Mouse (Mus musculus): ENCODE data around the gene Ppp1cc. TPM values are rescaled to one million over a fixed set of nuclear protein-coding genes. Genes with fewer than 3 reads are reported as not detected.
A peak's percentile ranks its signal among the peaks of the same experiment; 100 is the strongest.

Gene Ppp1cc
- 198 and 233 TPM in 2 replicates for polyA plus RNA-seq (2015; fragmentation: Nextera tagmentation; extraction: Ambion mirVana)

GRCm38 (mm10) chr5:122157827-122158381 is at the start of gene Ppp1cc:
Ppp1cc (plus strand) TSS chr5:122158278.
- H3K27ac ChIP-seq = peak within 1 kb of the TSS; percentile 90
- WGBS = under 1% methylated on average over 38 of the region's 54 CpGs
- peak within 1 kb of the TSS; percentile 91 for H3K4me3 ChIP-seq
- H3K9me3 ChIP-seq (replicated peaks) = no peaks in the 10 kb centered on the region
- peak within 1 kb of the TSS; percentile 92 for H3K9ac ChIP-seq
- H3K36me3 ChIP-seq = no peaks in the 10 kb centered on the region
- peak within 1 kb of the TSS; percentile 85 for H3K4me2 ChIP-seq
- no peaks in the 10 kb centered on the region for H3K27me3 ChIP-seq
- ATAC-seq (replicated peaks; ENCODE audit: insufficient number of reproducible peaks, insufficient read depth, low FRiP score, low read depth) = peak; percentile 89
- peaks cover 64% of the 10 kb centered on the region for H3K4me1 ChIP-seq (replicated peaks)

GRCm38 (mm10) chr5:122109325-122110060 is 48.6 kb upstream of the Ppp1cc start:
- Histone ChIP-seq H3K27me3 (no peaks in the 10 kb centered on the region), H3K4me2 (no peak overlapping the region), H3K4me1 (replicated peaks) (peaks cover 5% of the 10 kb centered on the region), H3K9ac (no peak overlapping the region), H3K9me3 (replicated peaks) (no peaks in the 10 kb centered on the region), H3K4me3 (no peak overlapping the region), H3K36me3 (no peaks in the 10 kb centered on the region; the same call in 1 of the 2 replicates), H3K27ac (peak overlapping the region; percentile 67)
- peak; percentile 52 for ATAC-seq (replicated peaks; ENCODE audit: insufficient number of reproducible peaks, insufficient read depth, low FRiP score, low read depth)
- WGBS = 31% methylated on average over 16 of the region's 16 CpGs

GRCm38 (mm10) chr5:122110625-122111024 is 47.5 kb upstream of the Ppp1cc start:
- Histone ChIP-seq H3K27ac (peak overlapping the region; percentile 65), H3K27me3 (no peaks in the 10 kb centered on the region)
- peak; percentile 12; the same call in 1 of the 2 replicates for ATAC-seq (replicated peaks; ENCODE audit: insufficient number of reproducible peaks, insufficient read depth, low FRiP score, low read depth)

GRCm38 (mm10) chr5:122111091-122111932 is 46.8 kb upstream of the Ppp1cc start:
- Histone ChIP-seq H3K27ac (peak overlapping the region; percentile 65), H3K9ac (peak overlapping the region; percentile 27; the same call in 1 of the 2 replicates), H3K4me2 (peak overlapping the region; percentile 37; the same call in 1 of the 2 replicates), H3K27me3 (no peaks in the 10 kb centered on the region), H3K36me3 (no peaks in the 10 kb centered on the region; the same call in 1 of the 2 replicates), H3K9me3 (replicated peaks) (no peaks in the 10 kb centered on the region), H3K4me3 (no peak overlapping the region), H3K4me1 (replicated peaks) (peaks cover 5% of the 10 kb centered on the region)
- peak; percentile 2; the same call in 1 of the 2 replicates for ATAC-seq (replicated peaks; ENCODE audit: insufficient number of reproducible peaks, insufficient read depth, low FRiP score, low read depth)
- 52% methylated on average over 26 of the region's 26 CpGs for WGBS

More at GRCm38 (mm10) chr5:122110625-122111024, 47.5 kb upstream of the Ppp1cc start:
- Histone ChIP-seq H3K4me1 (replicated peaks) (peaks cover 5% of the 10 kb centered on the region), H3K9ac (no peak overlapping the region), H3K4me3 (no peak overlapping the region), H3K36me3 (no peaks in the 10 kb centered on the region; the same call in 1 of the 2 replicates), H3K4me2 (no peak overlapping the region), H3K9me3 (replicated peaks) (no peaks in the 10 kb centered on the region)
- WGBS = 67% methylated on average over 13 of the region's 13 CpGs

- Histone ChIP-seq H3K27me3 (no peaks in the 10 kb centered on the region), H3K9me3 (replicated peaks) (no peaks in the 10 kb centered on the region), H3K27ac (peak overlapping the region; percentile 65), H3K9ac (no peak overlapping the region), H3K36me3 (no peaks in the 10 kb centered on the region), H3K4me1 (replicated peaks) (peaks cover 5% of the 10 kb centered on the region), H3K4me3 (no peak overlapping the region), H3K4me2 (0 out of 2 replicates have a peak overlapping the region, but pooled peaks have one; percentile 37)
- no peak for ATAC-seq (replicated peaks; ENCODE audit: insufficient number of reproducible peaks, insufficient read depth, low FRiP score, low read depth)
- 56% methylated on average over 4 of the region's 4 CpGs for WGBS
Measured at GRCm38 (mm10) chr5:122111933-122112248, 46.2 kb upstream of the Ppp1cc start.

- Histone ChIP-seq H3K4me3 (no peak overlapping the region), H3K9ac (no peak overlapping the region), H3K27ac (no peak overlapping the region), H3K36me3 (no peaks in the 10 kb centered on the region), H3K4me2 (no peak overlapping the region), H3K27me3 (no peaks in the 10 kb centered on the region), H3K9me3 (replicated peaks) (no peaks in the 10 kb centered on the region), H3K4me1 (replicated peaks) (peaks cover 5% of the 10 kb centered on the region)
- no peak for ATAC-seq (replicated peaks; ENCODE audit: insufficient number of reproducible peaks, insufficient read depth, low FRiP score, low read depth)
- 69% methylated on average over 7 of the region's 7 CpGs for WGBS
Measured at GRCm38 (mm10) chr5:122113450-122113849, 44.6 kb upstream of the Ppp1cc start.

GRCm38 (mm10) chr5:122114176-122114575 is 43.9 kb upstream of the Ppp1cc start:
- Histone ChIP-seq H3K9me3 (replicated peaks) (no peaks in the 10 kb centered on the region), H3K27me3 (no peaks in the 10 kb centered on the region), H3K4me3 (no peak overlapping the region), H3K9ac (no peak overlapping the region), H3K27ac (no peak overlapping the region), H3K4me1 (replicated peaks) (peaks cover 2% of the 10 kb centered on the region), H3K4me2 (no peak overlapping the region), H3K36me3 (no peaks in the 10 kb centered on the region)
- no peak for ATAC-seq (replicated peaks; ENCODE audit: insufficient number of reproducible peaks, insufficient read depth, low FRiP score, low read depth)
- WGBS = 1% methylated on average over 2 of the region's 2 CpGs

- H3K9ac ChIP-seq = no peak overlapping the region
- H3K36me3 ChIP-seq = no peaks in the 10 kb centered on the region
- no peak overlapping the region for H3K27ac ChIP-seq
- no peak overlapping the region for H3K4me3 ChIP-seq
- H3K4me2 ChIP-seq = no peak overlapping the region
- no peaks in the 10 kb centered on the region for H3K9me3 ChIP-seq (replicated peaks)
- no peaks in the 10 kb centered on the region for H3K27me3 ChIP-seq
- no peak for ATAC-seq (replicated peaks; ENCODE audit: insufficient number of reproducible peaks, insufficient read depth, low FRiP score, low read depth)
- H3K4me1 ChIP-seq (replicated peaks) = 0 out of 2 replicates have a peak, but pooled peaks cover 2% of the 10 kb centered on the region
- WGBS = 89% methylated on average over 9 of the region's 9 CpGs
Measured at GRCm38 (mm10) chr5:122115266-122115763, 42.8 kb upstream of the Ppp1cc start.

GRCm38 (mm10) chr5:122116243-122116642 is 41.8 kb upstream of the Ppp1cc start:
- Histone ChIP-seq H3K4me2 (no peak overlapping the region), H3K27me3 (no peaks in the 10 kb centered on the region), H3K4me3 (no peak overlapping the region), H3K27ac (no peak overlapping the region), H3K4me1 (replicated peaks) (0 out of 2 replicates have a peak, but pooled peaks cover 2% of the 10 kb centered on the region), H3K9me3 (replicated peaks) (no peaks in the 10 kb centered on the region), H3K36me3 (no peaks in the 10 kb centered on the region), H3K9ac (no peak overlapping the region)
- 69% methylated on average over 6 of the region's 6 CpGs for WGBS
- no peak for ATAC-seq (replicated peaks; ENCODE audit: insufficient number of reproducible peaks, insufficient read depth, low FRiP score, low read depth)

GRCm38 (mm10) chr5:122125211-122125760 is 32.8 kb upstream of the Ppp1cc start:
- H3K9me3 ChIP-seq (replicated peaks) = no peaks in the 10 kb centered on the region
- WGBS = 69% methylated on average over 8 of the region's 8 CpGs
- no peaks in the 10 kb centered on the region for H3K27me3 ChIP-seq
- no peak overlapping the region for H3K4me3 ChIP-seq
- no peak overlapping the region for H3K4me2 ChIP-seq
- H3K36me3 ChIP-seq = no peaks in the 10 kb centered on the region
- ATAC-seq (replicated peaks; ENCODE audit: insufficient number of reproducible peaks, insufficient read depth, low FRiP score, low read depth) = no peak
- H3K4me1 ChIP-seq (replicated peaks) = peaks cover 4% of the 10 kb centered on the region; the same call in 1 of the 2 replicates
- H3K27ac ChIP-seq = no peak overlapping the region
- H3K9ac ChIP-seq = no peak overlapping the region
